Mouse (Mus musculus) heart, embryonic 11.5 days (tissue): ENCODE measurements around the gene Fto. TPM values are rescaled to one million over a fixed set of nuclear protein-coding genes. Genes with fewer than 3 reads are reported as not detected.

ENCODE experiments used
- ATAC-seq: fragments of 200-750 bp; cut with Nextera tagmentation; replicated peaks from 2 replicates; pipeline ENCODE4 v1.8.0; 2017; ENCODE audit warnings: moderate library complexity; ENCODE audit not compliant: insufficient number of reproducible peaks, low FRiP score, low TSS enrichment
- H3K27ac ChIP-seq: fragments of 300-500 bp; sonication (generic); 2 replicates; pipeline ENCODE4 v1.5.1; 2014; ENCODE audit warnings: mild to moderate bottlenecking, low read depth, low read length
- H3K27me3 ChIP-seq: fragments of 300-500 bp; sonication (generic); 2 replicates; pipeline ENCODE4 v1.6.1; 2014; ENCODE audit warnings: mild to moderate bottlenecking, low read length, mixed read lengths; ENCODE audit not compliant: control insufficient read depth, insufficient read depth
- H3K36me3 ChIP-seq: fragments of 300-500 bp; sonication (generic); 2 replicates; pipeline ENCODE4 v1.6.1; 2014; ENCODE audit warnings: mild to moderate bottlenecking, low read length, moderate library complexity, mixed read lengths; ENCODE audit not compliant: control insufficient read depth, insufficient read depth
- H3K4me1 ChIP-seq: fragments of 300-500 bp; sonication (generic); 2 replicates; pipeline ENCODE4 v1.6.1; 2014; ENCODE audit warnings: low read length; ENCODE audit not compliant: control insufficient read depth, insufficient read depth
- H3K4me2 ChIP-seq: fragments of 300-500 bp; sonication (generic); 2 replicates; pipeline ENCODE4 v1.6.1; 2014; ENCODE audit warnings: mild to moderate bottlenecking, moderate library complexity
- H3K4me3 ChIP-seq: fragments of 300-500 bp; sonication (generic); 2 replicates; pipeline ENCODE4 v1.5.1; 2014; ENCODE audit warnings: low read depth, low read length
- H3K9ac ChIP-seq: fragments of 300-500 bp; sonication (generic); 2 replicates; pipeline ENCODE4 v1.6.1; 2014; ENCODE audit warnings: mild to moderate bottlenecking, low read depth, low read length, moderate library complexity
- H3K9me3 ChIP-seq: fragments of 300-500 bp; sonication (generic); replicated peaks from 2 replicates; pipeline ENCODE4 v1.6.1; 2016; ENCODE audit warnings: low read length; ENCODE audit not compliant: control insufficient read depth
- WGBS: fragments of 180-500 bp; shearing (Covaris S2); extraction: QIAGEN DNeasy Blood & Tissue Kit; methylation state at CpG from one replicate; pipeline ENCODE4 v1.1.7; 2014; ENCODE audit not compliant: insufficient replicate concordance; 5-methylcytosine and 5-hydroxymethylcytosine counted together
- polyA plus RNA-seq: library from polyadenylated mRNA; unstranded; fragments of >200 nt; fragmentation: Nextera tagmentation; extraction: Ambion mirVana; gene quantifications from 2 replicates; pipeline ENCODE4 v1.2.1, GENCODE M21; 2014

Gene Fto
- polyA plus RNA-seq, 1 experiment from 2014 or later, result 70.1 TPM

DNA sequence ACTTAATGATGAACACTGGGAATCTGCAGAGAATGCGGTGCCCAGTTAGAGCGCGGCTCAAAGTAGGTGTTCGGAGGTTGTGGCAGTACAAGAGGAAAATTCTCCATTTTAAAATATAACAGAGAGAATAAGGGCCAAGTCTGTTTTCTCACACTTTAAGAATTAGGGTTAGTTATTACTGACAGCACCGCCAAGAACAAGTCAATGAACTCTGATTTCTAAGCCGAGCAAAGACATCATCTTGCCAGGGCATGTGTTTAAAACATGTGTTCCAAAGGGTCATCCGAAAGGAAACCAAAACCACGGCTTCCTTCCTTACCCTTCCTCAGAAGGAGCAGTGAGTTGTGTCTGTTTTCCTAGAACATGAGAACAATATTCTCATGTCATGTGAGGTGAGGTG, 226.3 kb downstream of the Fto start:
- Histone ChIP-seq H3K4me3 (no peak overlapping the region), H3K9ac (no peak overlapping the region), H3K27me3 (no peaks in the 10 kb centered on the region), H3K27ac (no peak overlapping the region), H3K9me3 (no peaks in the 10 kb centered on the region), H3K36me3 (no peaks in the 10 kb centered on the region), H3K4me1 (no peaks in the 10 kb centered on the region), H3K4me2 (no peak overlapping the region)
- ATAC-seq, result no peak
- 92% methylated on average over 8 of the region's 8 CpGs for WGBS

DNA sequence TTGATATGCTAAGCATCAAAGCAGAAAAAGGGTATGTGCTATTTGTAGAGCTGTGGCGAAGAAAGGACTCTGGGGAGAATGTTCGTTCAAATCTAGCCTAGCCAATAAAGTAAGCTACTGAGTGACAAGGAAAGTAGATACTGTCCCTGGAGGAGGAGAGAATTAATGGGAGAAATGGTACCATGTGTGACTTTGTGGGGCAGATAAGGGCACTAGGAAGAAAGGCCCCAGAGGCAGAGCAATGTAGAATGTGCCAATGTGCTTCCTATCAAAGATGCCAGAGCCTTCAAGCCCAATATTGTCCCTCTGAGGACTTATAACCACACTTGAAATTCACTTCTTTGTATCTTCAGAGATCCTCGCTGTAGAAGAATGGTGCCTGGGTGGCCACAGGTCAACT, 227.9 kb downstream of the Fto start:
- 56% methylated on average over 3 of the region's 3 CpGs for WGBS
- ATAC-seq, result no peak
- H3K9ac ChIP-seq, result no peak overlapping the region

DNA sequence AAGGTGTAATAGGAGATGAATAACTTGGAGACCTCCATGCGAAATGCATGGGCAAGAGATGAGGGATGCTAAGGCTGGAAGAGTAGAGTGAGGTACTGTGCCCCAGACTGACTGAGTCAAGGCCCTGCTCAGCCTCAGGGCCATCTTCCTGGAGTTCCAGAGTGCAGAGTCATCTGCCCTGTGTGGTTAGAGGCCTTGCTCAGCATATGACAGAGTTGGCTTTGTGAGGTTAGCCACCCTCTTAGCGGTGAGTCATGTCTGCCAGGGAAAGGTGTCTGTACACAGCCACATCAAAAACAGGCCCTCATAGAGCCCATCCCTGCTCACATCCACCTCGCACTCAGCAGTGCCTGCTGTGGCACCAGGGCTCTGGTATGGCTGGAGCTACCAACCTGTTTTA, 232.2 kb downstream of the Fto start:
- no peak for ATAC-seq
- no peak overlapping the region for H3K27ac ChIP-seq
- peaks cover 15% of the 10 kb centered on the region for H3K4me1 ChIP-seq
- H3K4me3 ChIP-seq, result no peak overlapping the region
- H3K9me3 ChIP-seq, result no peaks in the 10 kb centered on the region
- H3K36me3 ChIP-seq, result no peaks in the 10 kb centered on the region
- H3K27me3 ChIP-seq, result no peaks in the 10 kb centered on the region
- H3K4me2 ChIP-seq, result no peak overlapping the region
- no peak overlapping the region for H3K9ac ChIP-seq
- 82% methylated on average over 3 of the region's 3 CpGs for WGBS

More for the DNA sequence above, 227.9 kb downstream of the Fto start:
- H3K27ac ChIP-seq, result no peak overlapping the region
- H3K4me3 ChIP-seq, result no peak overlapping the region
- no peaks in the 10 kb centered on the region for H3K27me3 ChIP-seq
- no peaks in the 10 kb centered on the region for H3K9me3 ChIP-seq
- peaks cover 8% of the 10 kb centered on the region; the same call in 1 of the 2 replicates for H3K4me1 ChIP-seq
- H3K4me2 ChIP-seq, result no peak overlapping the region
- H3K36me3 ChIP-seq, result no peaks in the 10 kb centered on the region

GRCm38 (mm10) chr8:91546599-91546998, 233.3 kb downstream of the Fto start:
- WGBS, result 47% methylated on average over 8 of the region's 8 CpGs
- Histone ChIP-seq H3K27ac (no peak overlapping the region), H3K36me3 (no peaks in the 10 kb centered on the region), H3K9me3 (no peaks in the 10 kb centered on the region), H3K4me2 (no peak overlapping the region), H3K4me3 (no peak overlapping the region), H3K27me3 (no peaks in the 10 kb centered on the region), H3K9ac (no peak overlapping the region), H3K4me1 (peaks cover 21% of the 10 kb centered on the region)
- no peak for ATAC-seq

- 97% methylated on average over 1 of the region's 1 CpGs for WGBS
- no peaks in the 10 kb centered on the region for H3K36me3 ChIP-seq
- no peak overlapping the region for H3K9ac ChIP-seq
- no peak overlapping the region for H3K27ac ChIP-seq
- H3K9me3 ChIP-seq, result no peaks in the 10 kb centered on the region
- ATAC-seq, result no peak
- H3K27me3 ChIP-seq, result no peaks in the 10 kb centered on the region
- no peak overlapping the region for H3K4me3 ChIP-seq
- H3K4me2 ChIP-seq, result no peak overlapping the region
- peaks cover 38% of the 10 kb centered on the region for H3K4me1 ChIP-seq
These were observed 236.8 kb downstream of the Fto start for GRCm38 (mm10) chr8:91550131-91550530.

DNA sequence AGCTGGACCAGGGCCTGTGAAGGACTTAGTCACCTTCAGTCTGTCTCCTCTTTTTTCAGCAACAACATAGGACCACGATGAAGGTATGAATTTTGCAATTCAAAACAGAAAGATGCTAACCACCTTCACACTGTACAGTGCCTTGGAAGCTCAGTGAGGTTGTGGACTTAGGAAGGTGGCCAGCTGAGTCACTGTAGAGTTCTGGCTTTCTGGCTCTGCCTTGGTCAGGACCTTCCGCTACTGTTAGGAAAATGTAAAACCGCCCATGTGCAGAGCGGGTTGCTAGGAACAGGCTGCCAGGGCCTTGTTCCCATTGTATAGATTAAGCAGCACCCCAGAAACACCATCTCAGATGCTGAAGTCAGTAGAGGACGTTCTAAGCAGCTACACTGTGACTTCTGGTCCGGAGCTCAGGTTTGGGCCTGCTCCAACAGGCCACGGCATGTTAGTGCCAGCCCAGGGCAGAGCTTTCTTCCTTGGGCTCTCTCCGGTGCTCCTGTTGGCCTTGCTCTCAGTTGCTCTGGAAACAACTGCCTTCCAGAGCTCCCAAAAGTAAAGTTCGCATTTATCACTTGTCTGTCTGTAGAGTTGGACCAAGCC, 237.9 kb downstream of the Fto start:
- Histone ChIP-seq H3K27me3 (no peaks in the 10 kb centered on the region), H3K36me3 (no peaks in the 10 kb centered on the region), H3K4me2 (no peak overlapping the region), H3K4me1 (peaks cover 33% of the 10 kb centered on the region), H3K27ac (no peak overlapping the region), H3K9ac (no peak overlapping the region), H3K4me3 (no peak overlapping the region), H3K9me3 (no peaks in the 10 kb centered on the region)
- no peak for ATAC-seq
- WGBS, result 84% methylated on average over 9 of the region's 9 CpGs

- no peak overlapping the region for H3K27ac ChIP-seq
- H3K9ac ChIP-seq, result no peak overlapping the region; the same call in 1 of the 2 replicates
- H3K4me3 ChIP-seq, result no peak overlapping the region
- no peak overlapping the region for H3K4me2 ChIP-seq
- H3K36me3 ChIP-seq, result no peaks in the 10 kb centered on the region
- H3K27me3 ChIP-seq, result no peaks in the 10 kb centered on the region
- no peaks in the 10 kb centered on the region for H3K9me3 ChIP-seq
- WGBS, result 53% methylated on average over 10 of the region's 10 CpGs
- peaks cover 29% of the 10 kb centered on the region for H3K4me1 ChIP-seq
- no peak for ATAC-seq
These were observed 238.6 kb downstream of the Fto start for GRCm38 (mm10) chr8:91551775-91552538.

DNA sequence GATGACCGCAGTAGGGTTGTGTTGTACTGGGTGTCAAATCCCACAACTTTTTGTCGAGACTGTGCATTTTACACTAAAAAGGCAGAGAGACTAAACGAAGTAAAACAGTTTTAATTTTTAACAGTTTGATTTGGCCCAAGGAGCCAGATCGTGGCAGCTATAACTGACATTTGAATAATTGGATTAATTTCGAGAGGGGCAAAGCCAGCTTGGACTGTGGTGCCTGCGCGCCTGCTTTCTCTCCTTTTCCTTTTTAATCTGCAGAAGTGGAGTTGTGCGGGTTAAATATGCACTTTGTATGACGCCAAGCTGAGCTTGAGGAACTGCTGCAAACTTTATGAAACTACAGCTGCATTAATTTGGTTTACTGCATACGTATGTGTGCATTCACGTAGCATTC, 239.3 kb downstream of the Fto start:
- WGBS, result 87% methylated on average over 11 of the region's 11 CpGs
- H3K4me1 ChIP-seq, result peaks cover 29% of the 10 kb centered on the region
- no peaks in the 10 kb centered on the region for H3K27me3 ChIP-seq
- no peak overlapping the region for H3K4me2 ChIP-seq
- no peak overlapping the region for H3K9ac ChIP-seq
- no peaks in the 10 kb centered on the region for H3K36me3 ChIP-seq
- no peaks in the 10 kb centered on the region for H3K9me3 ChIP-seq
- no peak overlapping the region for H3K27ac ChIP-seq
- H3K4me3 ChIP-seq, result no peak overlapping the region
- ATAC-seq, result no peak

DNA sequence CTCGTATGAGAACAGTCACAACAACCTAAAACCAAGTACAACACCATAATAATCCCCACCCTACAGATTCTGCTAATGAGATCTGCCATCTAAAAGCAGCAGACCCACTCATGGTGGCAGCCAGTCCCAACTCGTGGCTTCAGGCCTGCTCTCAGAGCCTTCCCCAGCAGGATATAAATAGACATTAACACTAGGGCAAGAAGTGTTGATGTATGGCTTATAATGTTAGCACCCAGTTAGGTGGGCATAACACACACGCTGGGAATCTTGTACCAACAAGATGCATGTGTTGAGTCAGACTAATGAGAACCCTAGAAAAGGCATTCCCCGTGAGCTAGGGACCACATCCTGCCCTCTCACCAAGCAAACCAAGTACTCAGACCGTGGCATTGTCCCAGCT, 240.1 kb downstream of the Fto start:
- H3K27ac ChIP-seq, result no peak overlapping the region; the same call in 1 of the 2 replicates
- no peaks in the 10 kb centered on the region for H3K9me3 ChIP-seq
- H3K27me3 ChIP-seq, result no peaks in the 10 kb centered on the region
- ATAC-seq, result no peak
- no peaks in the 10 kb centered on the region for H3K36me3 ChIP-seq
- WGBS, result 43% methylated on average over 5 of the region's 5 CpGs
- no peak overlapping the region for H3K4me2 ChIP-seq
- no peak overlapping the region for H3K4me3 ChIP-seq
- no peak overlapping the region for H3K9ac ChIP-seq
- peaks cover 34% of the 10 kb centered on the region for H3K4me1 ChIP-seq
